Mouse (Mus musculus): ENCODE data around the gene Slc25a3.

The Slc25a3 gene

GRCm38 (mm10) chr10:91094251-91095104 is 29.4 kb downstream of the Slc25a3 start:
- no peak for DNase-seq (ENCODE audit: low read depth, low spot score)

GRCm38 (mm10) chr10:91092812-91093211 is 31.0 kb downstream of the Slc25a3 start:
- no peak for DNase-seq (ENCODE audit: low read depth, low spot score)

GRCm38 (mm10) chr10:91083393-91083927 is 40.4 kb downstream of the Slc25a3 start:
- DNase-seq (ENCODE audit: low read depth, low spot score): no peak

- DNase-seq (ENCODE audit: low read depth, low spot score): peak; percentile 100
Observed at GRCm38 (mm10) chr10:91082550-91083392, 41.1 kb downstream of the Slc25a3 start, which contains the start of the genes Apaf1 and Ikbip. TSS of gene Apaf1 (minus strand) at chr10:91082770. TSS of gene Ikbip (plus strand) at chr10:91082940.

- no peak for DNase-seq (ENCODE audit: low read depth, low spot score)
Observed at GRCm38 (mm10) chr10:91081959-91082507, 41.8 kb downstream of the Slc25a3 start.

- DNase-seq (ENCODE audit: low read depth, low spot score): no peak
Observed at GRCm38 (mm10) chr10:91080540-91080939, 43.3 kb downstream of the Slc25a3 start.

- DNase-seq (ENCODE audit: low read depth, low spot score): peak; percentile 18
Observed at GRCm38 (mm10) chr10:91076667-91077066, 47.2 kb downstream of the Slc25a3 start.

- no peak for DNase-seq (ENCODE audit: low read depth, low spot score)
Observed at GRCm38 (mm10) chr10:91073345-91073744, 50.5 kb downstream of the Slc25a3 start.

GRCm38 (mm10) chr10:91071768-91072167 is 52.1 kb downstream of the Slc25a3 start:
- DNase-seq (ENCODE audit: low read depth, low spot score): peak; percentile 30

Data from A20 (cell line).